12 mouse cellular contexts compared by ENCODE assay signal in the genomic region with DNA sequence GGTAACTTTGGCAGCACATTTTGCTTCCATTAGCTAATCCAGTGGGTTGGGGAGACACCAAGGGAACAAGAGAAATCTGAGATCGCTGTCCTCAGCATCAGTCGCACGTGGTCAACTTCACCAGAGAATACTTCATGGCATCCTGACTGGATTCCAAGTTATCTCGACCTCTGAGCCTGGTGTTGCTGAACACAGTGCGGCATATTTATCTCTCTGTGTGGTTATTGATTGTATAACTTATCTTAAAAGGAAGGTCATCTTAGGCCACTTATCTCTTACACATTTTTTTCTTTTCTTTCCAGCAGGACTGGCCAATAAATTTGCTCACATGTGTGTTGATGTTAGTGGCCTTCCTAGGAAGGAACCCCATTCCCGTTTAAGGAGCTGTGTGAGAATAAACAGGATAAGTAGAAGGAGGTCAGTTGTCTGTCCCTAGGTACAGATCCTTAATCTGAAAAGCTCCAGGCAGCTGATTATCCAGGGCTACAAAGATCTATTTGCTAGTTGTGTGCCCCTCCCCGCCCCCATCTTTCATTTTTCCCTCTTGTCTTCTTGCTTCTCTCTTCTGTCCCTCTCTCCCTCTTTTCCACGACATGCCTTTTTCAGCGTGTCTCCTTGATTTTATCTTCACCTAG. TPM values are rescaled to one million over a fixed set of nuclear protein-coding genes. Genes with fewer than 3 reads are reported as not detected.
A peak's percentile ranks its signal among the peaks of the same experiment; 100 is the strongest.
DNase-seq lines count a peak whose midpoint lies in the region; ATAC-seq and TF ChIP-seq lines count a peak whose summit lies in the region.
"Had no signal": no experiment of that assay in that cellular context is flagged by ENCODE, and none has a peak within 500 bp of the region (broad histone marks: within the 10 kb centered on the region; RNA-seq: fewer than 3 reads in every experiment).

No protein-coding gene starts in this region.

- H3K4me2 ChIP-seq in forebrain, embryonic 14.5 days (ENCODE audit: low read length): no peak overlapping the region
- H3K4me2 ChIP-seq in forebrain, embryonic 15.5 days (replicated peaks): no peak overlapping the region
- H3K4me2 ChIP-seq in hindbrain, embryonic 15.5 days: peak overlapping the region; percentile 71
- H3K4me2 ChIP-seq in hindbrain, postnatal 0 days (ENCODE audit: low read depth, low read length): peak overlapping the region; percentile 65

- H3K9ac ChIP-seq in forebrain, embryonic 14.5 days (ENCODE audit: low read length): no peak overlapping the region
- H3K9ac ChIP-seq in forebrain, embryonic 15.5 days (replicated peaks): no peak overlapping the region
- H3K9ac ChIP-seq in hindbrain, embryonic 15.5 days: no peak overlapping the region
- H3K9ac ChIP-seq in hindbrain, postnatal 0 days (replicated peaks; ENCODE audit: low read length): no peak overlapping the region
- H3K9ac ChIP-seq: lung, embryonic 15.5 days had no signal

- 59% methylated on average over 9 of the region's 9 CpGs for WGBS in forebrain, embryonic 14.5 days
- 57% methylated on average over 9 of the region's 9 CpGs for WGBS in forebrain, embryonic 15.5 days
- 58% methylated on average over 9 of the region's 9 CpGs for WGBS in hindbrain, embryonic 15.5 days
- 58% methylated on average over 9 of the region's 9 CpGs for WGBS in hindbrain, embryonic 10.5 days
- 41% methylated on average over 9 of the region's 9 CpGs for WGBS in hindbrain, postnatal 0 days

- no peak for TF ChIP-seq POLR2A in bone marrow macrophage, adult 2 months (IDR thresholded peaks at IDR 0.05; ENCODE audit: borderline replicate concordance, low read depth, low read length)

- peaks cover 10% of the 10 kb centered on the region; the same call in 1 of the 2 replicates for H3K4me1 ChIP-seq in forebrain, embryonic 14.5 days (ENCODE audit: control insufficient read depth, insufficient read depth, low read length)
- peaks cover 19% of the 10 kb centered on the region for H3K4me1 ChIP-seq in forebrain, embryonic 15.5 days
- H3K4me1 ChIP-seq in hindbrain, embryonic 15.5 days (replicated peaks): peaks cover 18% of the 10 kb centered on the region
- peaks cover 16% of the 10 kb centered on the region for H3K4me1 ChIP-seq in hindbrain, embryonic 10.5 days (replicated peaks)
- H3K4me1 ChIP-seq in bone marrow macrophage, adult 2 months (ENCODE audit: control insufficient read depth, insufficient read depth, low read length): no peaks in the 10 kb centered on the region; the same call in 1 of the 2 replicates
- no peaks in the 10 kb centered on the region for H3K4me1 ChIP-seq in hindbrain, postnatal 0 days (ENCODE audit: insufficient read depth, low read length)

- H3K27me3 ChIP-seq in forebrain, embryonic 14.5 days (replicated peaks; ENCODE audit: control insufficient read depth, insufficient read depth, low read length): peaks cover 14% of the 10 kb centered on the region
- H3K27me3 ChIP-seq in forebrain, embryonic 15.5 days: 0 out of 2 replicates have a peak, but pooled peaks cover 10% of the 10 kb centered on the region
- H3K27me3 ChIP-seq in hindbrain, embryonic 15.5 days: no peaks in the 10 kb centered on the region
- H3K27me3 ChIP-seq in hindbrain, embryonic 10.5 days (ENCODE audit: insufficient read depth, poor library complexity, severe bottlenecking): peaks cover 37% of the 10 kb centered on the region
- H3K27me3 ChIP-seq in hindbrain, postnatal 0 days (ENCODE audit: insufficient read depth, low read length): no peaks in the 10 kb centered on the region

- no peaks in the 10 kb centered on the region for H3K36me3 ChIP-seq in forebrain, embryonic 14.5 days (ENCODE audit: control insufficient read depth, insufficient read depth, low read length)
- H3K36me3 ChIP-seq in forebrain, embryonic 15.5 days: no peaks in the 10 kb centered on the region
- H3K36me3 ChIP-seq in hindbrain, embryonic 15.5 days: no peaks in the 10 kb centered on the region
- no peaks in the 10 kb centered on the region for H3K36me3 ChIP-seq in hindbrain, embryonic 10.5 days
- H3K36me3 ChIP-seq in hindbrain, postnatal 0 days (ENCODE audit: insufficient read depth, low read length): no peaks in the 10 kb centered on the region
- H3K36me3 ChIP-seq: lung, embryonic 15.5 days had no signal

- H3K27ac ChIP-seq in forebrain, embryonic 14.5 days (ENCODE audit: low read depth, low read length): no peak overlapping the region
- H3K27ac ChIP-seq in forebrain, embryonic 15.5 days (replicated peaks): no peak overlapping the region
- H3K27ac ChIP-seq in hindbrain, embryonic 15.5 days (replicated peaks): no peak overlapping the region
- no peak overlapping the region for H3K27ac ChIP-seq in hindbrain, embryonic 10.5 days
- no peak overlapping the region for H3K27ac ChIP-seq in bone marrow macrophage, adult 2 months (ENCODE audit: insufficient read depth, low read depth, low read length)
- no peak overlapping the region for H3K27ac ChIP-seq in hindbrain, postnatal 0 days
- H3K27ac ChIP-seq: gastrocnemius, adult 2 months; layer of hippocampus, adult 2 months; lung, embryonic 15.5 days had no signal

- no peak for TF ChIP-seq CTCF in bone marrow macrophage, adult 2 months (IDR thresholded peaks at IDR 0.05; ENCODE audit: low read depth, low read length)
- no peak for TF ChIP-seq CTCF in hindbrain, postnatal 0 days (IDR thresholded peaks at IDR 0.05; ENCODE audit: low read depth)

- no peak for ATAC-seq in forebrain, embryonic 14.5 days
- no peak for ATAC-seq in forebrain, embryonic 15.5 days (replicated peaks)
- no peak for ATAC-seq in hindbrain, embryonic 15.5 days (ENCODE audit: low FRiP score, low read depth)
- ATAC-seq in hindbrain, postnatal 0 days: no peak; the same call in 1 of the 2 replicates
- ATAC-seq in inflammation-experienced regulatory T-cells, adult 6 months: no peak

- DNase-seq in forebrain, embryonic 14.5 days (ENCODE audit: low spot score): peak; percentile 2
- DNase-seq in hindbrain, embryonic 10.5 days (ENCODE audit: low spot score): no peak
- peak; percentile 34 for DNase-seq in hindbrain, postnatal 0 days (ENCODE audit: low spot score)
- no peak for DNase-seq in testis, postnatal 10 days (ENCODE audit: low spot score)

- no peaks in the 10 kb centered on the region for H3K9me3 ChIP-seq in forebrain, embryonic 14.5 days (replicated peaks; ENCODE audit: control insufficient read depth, low read length)
- H3K9me3 ChIP-seq in forebrain, embryonic 15.5 days: no peaks in the 10 kb centered on the region
- no peaks in the 10 kb centered on the region for H3K9me3 ChIP-seq in hindbrain, embryonic 15.5 days
- H3K9me3 ChIP-seq in hindbrain, embryonic 10.5 days: no peaks in the 10 kb centered on the region
- no peaks in the 10 kb centered on the region for H3K9me3 ChIP-seq in hindbrain, postnatal 0 days (ENCODE audit: low read length)
- H3K9me3 ChIP-seq: lung, embryonic 15.5 days had no signal

- no peak overlapping the region for H3K4me3 ChIP-seq in forebrain, embryonic 14.5 days (ENCODE audit: low read depth, low read length)
- H3K4me3 ChIP-seq in forebrain, embryonic 15.5 days: no peak overlapping the region
- peak overlapping the region; percentile 76; the same call in 1 of the 2 replicates for H3K4me3 ChIP-seq in hindbrain, embryonic 15.5 days
- no peak overlapping the region for H3K4me3 ChIP-seq in hindbrain, embryonic 10.5 days
- H3K4me3 ChIP-seq in bone marrow macrophage, adult 2 months (ENCODE audit: insufficient read depth, low read length): peak overlapping the region; percentile 44; the same call in 1 of the 2 replicates
- H3K4me3 ChIP-seq in hindbrain, postnatal 0 days (ENCODE audit: low read length): peak overlapping the region; percentile 80
- H3K4me3 ChIP-seq: layer of hippocampus, adult 2 months had no signal

RNA-seq across cellular contexts. Expression of gene Hcn1, which starts 0.7 kb away (rescaled TPM):
- polyA plus RNA-seq in forebrain, embryonic 14.5 days (2014; fragmentation: Nextera tagmentation; extraction: Ambion mirVana): 0.29 and 0.48 TPM in 2 replicates
- 0.56 and 0.60 TPM in 2 replicates for polyA plus RNA-seq in forebrain, embryonic 15.5 days (2015; fragmentation: Nextera tagmentation; extraction: Ambion mirVana)
- 1.3 and 1.4 TPM in 2 replicates for polyA plus RNA-seq in hindbrain, embryonic 15.5 days (2015; fragmentation: Nextera tagmentation; extraction: Ambion mirVana)
- 0.06 and 0.07 TPM in 2 replicates for polyA plus RNA-seq in hindbrain, embryonic 10.5 days (2016; fragmentation: Nextera tagmentation; extraction: Ambion mirVana)
- polyA plus RNA-seq in bone marrow macrophage, adult 2 months (2012; ENCODE audit: insufficient read depth, insufficient read length, missing spikeins): not detected in 2 replicates
- total RNA-seq in hindbrain, postnatal 0 days (2014; rRNA removed): 9.8 and 9.9 TPM in 2 replicates
- 2.6 and 2.7 TPM in 2 replicates for polyA plus RNA-seq in hindbrain, postnatal 0 days (2015; fragmentation: Nextera tagmentation; extraction: Ambion mirVana)
- under 1 TPM in 2 of 3 experiments, not detected in 1; 0.08 to 0.16 TPM for polyA plus RNA-seq in inflammation-experienced regulatory T-cells, adult 6 months (2017; shearing (Covaris generic))
- polyA plus RNA-seq: spleen, adult 2 months had no signal

Comparison
In these comparisons a context has a peak if more than half of its experiments do, and no peak if none do; other contexts are left out.
1. DNase-seq: peak in forebrain, embryonic 14.5 days (single experiment) and hindbrain, postnatal 0 days (single experiment); none in hindbrain, embryonic 10.5 days (single experiment) and testis, postnatal 10 days (single experiment).
2. H3K4me3 ChIP-seq: peak in hindbrain, embryonic 15.5 days (single experiment), bone marrow macrophage, adult 2 months (single experiment) and hindbrain, postnatal 0 days (single experiment); none in forebrain, embryonic 14.5 days (single experiment), forebrain, embryonic 15.5 days (single experiment) and hindbrain, embryonic 10.5 days (single experiment).
3. H3K4me2 ChIP-seq: peak in hindbrain, embryonic 15.5 days (single experiment) and hindbrain, postnatal 0 days (single experiment); none in forebrain, embryonic 14.5 days (single experiment) and forebrain, embryonic 15.5 days (single experiment).